ENCODE assay signal across 15 mouse cellular contexts in genomic region chr2:140775448-140776101, GRCm38 (mm10).
DNase-seq lines count a peak whose midpoint lies in the region; ATAC-seq and TF ChIP-seq lines count a peak whose summit lies in the region.
"Had no signal": no experiment of that assay in that cellular context is flagged by ENCODE, and none has a peak within 500 bp of the region (broad histone marks: within the 10 kb centered on the region; RNA-seq: fewer than 3 reads in every experiment).

No protein-coding gene starts in this region.

- peaks cover 22% of the 10 kb centered on the region for H3K4me1 ChIP-seq in liver, postnatal 0 days (ENCODE audit: insufficient read depth)
- H3K4me1 ChIP-seq in intestine, embryonic 16.5 days (ENCODE audit: control insufficient read depth, insufficient read depth, low read length): peaks cover 3% of the 10 kb centered on the region
- no peaks in the 10 kb centered on the region; the same call in 1 of the 2 replicates for H3K4me1 ChIP-seq in lung, embryonic 16.5 days (replicated peaks; ENCODE audit: control insufficient read depth, insufficient read depth, low read length)
- peaks cover 3% of the 10 kb centered on the region; the same call in 1 of the 2 replicates for H3K4me1 ChIP-seq in stomach, embryonic 16.5 days (ENCODE audit: control insufficient read depth, insufficient read depth, low read length)
- H3K4me1 ChIP-seq in forebrain, embryonic 11.5 days (replicated peaks; ENCODE audit: control insufficient read depth, insufficient read depth, low read length): no peaks in the 10 kb centered on the region

- H3K36me3 ChIP-seq in liver, postnatal 0 days (replicated peaks; ENCODE audit: insufficient read depth, low read length): no peaks in the 10 kb centered on the region
- H3K36me3 ChIP-seq in intestine, embryonic 16.5 days (ENCODE audit: control insufficient read depth, insufficient read depth, low read length): no peaks in the 10 kb centered on the region
- no peaks in the 10 kb centered on the region for H3K36me3 ChIP-seq in lung, embryonic 16.5 days (ENCODE audit: control insufficient read depth, insufficient read depth, low read length)
- H3K36me3 ChIP-seq in stomach, embryonic 16.5 days (ENCODE audit: control insufficient read depth, insufficient read depth, low read length): no peaks in the 10 kb centered on the region
- H3K36me3 ChIP-seq in forebrain, embryonic 11.5 days (ENCODE audit: control insufficient read depth, insufficient read depth, low read length): no peaks in the 10 kb centered on the region
- H3K36me3 ChIP-seq: heart, embryonic 13.5 days; limb, embryonic 10.5 days had no signal

- WGBS in liver, postnatal 0 days (ENCODE audit: insufficient replicate concordance): 62% methylated on average over 8 of the region's 8 CpGs
- WGBS in intestine, embryonic 16.5 days: 53% methylated on average over 8 of the region's 8 CpGs
- 34% methylated on average over 8 of the region's 8 CpGs for WGBS in lung, embryonic 16.5 days
- WGBS in stomach, embryonic 16.5 days: 43% methylated on average over 8 of the region's 8 CpGs
- 74% methylated on average over 8 of the region's 8 CpGs for WGBS in forebrain, embryonic 11.5 days

- no peak for ATAC-seq in liver, postnatal 0 days
- ATAC-seq in intestine, embryonic 16.5 days: peak; percentile 68
- peak; percentile 76 for ATAC-seq in lung, embryonic 16.5 days (ENCODE audit: low read depth)
- ATAC-seq in stomach, embryonic 16.5 days (ENCODE audit: insufficient read depth, low FRiP score): peak; percentile 68
- no peak for ATAC-seq in forebrain, embryonic 11.5 days (replicated peaks; ENCODE audit: low FRiP score)
- ATAC-seq: inflammation-experienced regulatory T-cells, adult 6 months had no signal

- no peak for TF ChIP-seq CTCF in liver, postnatal 0 days (IDR thresholded peaks at IDR 0.05; ENCODE audit: low read depth)

- H3K4me2 ChIP-seq in liver, postnatal 0 days (ENCODE audit: low read depth, low read length): no peak overlapping the region
- no peak overlapping the region for H3K4me2 ChIP-seq in intestine, embryonic 16.5 days (ENCODE audit: low read depth, low read length)
- H3K4me2 ChIP-seq in lung, embryonic 16.5 days (ENCODE audit: low read depth, low read length): no peak overlapping the region
- no peak overlapping the region for H3K4me2 ChIP-seq in stomach, embryonic 16.5 days (ENCODE audit: low read depth, low read length)
- no peak overlapping the region for H3K4me2 ChIP-seq in forebrain, embryonic 11.5 days (ENCODE audit: low read depth, low read length, severe bottlenecking)
- H3K4me2 ChIP-seq: heart, embryonic 13.5 days had no signal

- H3K27me3 ChIP-seq in liver, postnatal 0 days (ENCODE audit: insufficient read depth, low read length): no peaks in the 10 kb centered on the region
- no peaks in the 10 kb centered on the region for H3K27me3 ChIP-seq in intestine, embryonic 16.5 days (replicated peaks; ENCODE audit: control insufficient read depth, insufficient read depth, low read length)
- no peaks in the 10 kb centered on the region for H3K27me3 ChIP-seq in lung, embryonic 16.5 days (ENCODE audit: control insufficient read depth, insufficient read depth, low read depth, low read length)
- H3K27me3 ChIP-seq in stomach, embryonic 16.5 days (ENCODE audit: control insufficient read depth, insufficient read depth, low read length): no peaks in the 10 kb centered on the region
- H3K27me3 ChIP-seq in forebrain, embryonic 11.5 days (ENCODE audit: control insufficient read depth, insufficient read depth, low read length): no peaks in the 10 kb centered on the region
- H3K27me3 ChIP-seq: heart, embryonic 13.5 days had no signal

- no peak overlapping the region for H3K9ac ChIP-seq in liver, postnatal 0 days (replicated peaks)
- H3K9ac ChIP-seq in intestine, embryonic 16.5 days (ENCODE audit: low read depth, low read length): no peak overlapping the region
- no peak overlapping the region for H3K9ac ChIP-seq in lung, embryonic 16.5 days (ENCODE audit: low read length)
- H3K9ac ChIP-seq in stomach, embryonic 16.5 days (ENCODE audit: low read length): no peak overlapping the region
- H3K9ac ChIP-seq in forebrain, embryonic 11.5 days (ENCODE audit: low read length): no peak overlapping the region
- H3K9ac ChIP-seq: heart, embryonic 13.5 days had no signal

- no peaks in the 10 kb centered on the region for H3K9me3 ChIP-seq in liver, postnatal 0 days (ENCODE audit: low read length)
- no peaks in the 10 kb centered on the region for H3K9me3 ChIP-seq in intestine, embryonic 16.5 days (ENCODE audit: control insufficient read depth, low read length)
- no peaks in the 10 kb centered on the region for H3K9me3 ChIP-seq in lung, embryonic 16.5 days (ENCODE audit: control insufficient read depth, low read length)
- no peaks in the 10 kb centered on the region for H3K9me3 ChIP-seq in stomach, embryonic 16.5 days (replicated peaks; ENCODE audit: control insufficient read depth, low read length)
- H3K9me3 ChIP-seq in forebrain, embryonic 11.5 days (ENCODE audit: control insufficient read depth, low read length): no peaks in the 10 kb centered on the region
- H3K9me3 ChIP-seq: heart, embryonic 13.5 days; limb, embryonic 10.5 days had no signal

- no peak overlapping the region for H3K4me3 ChIP-seq in liver, postnatal 0 days (ENCODE audit: low read depth, low read length)
- no peak overlapping the region for H3K4me3 ChIP-seq in intestine, embryonic 16.5 days (ENCODE audit: low read length)
- no peak overlapping the region for H3K4me3 ChIP-seq in lung, embryonic 16.5 days (ENCODE audit: low read length)
- no peak overlapping the region for H3K4me3 ChIP-seq in stomach, embryonic 16.5 days (replicated peaks; ENCODE audit: low read length)
- no peak overlapping the region for H3K4me3 ChIP-seq in forebrain, embryonic 11.5 days (ENCODE audit: low read depth, low read length)
- H3K4me3 ChIP-seq: heart, embryonic 13.5 days; limb, embryonic 10.5 days had no signal

- TF ChIP-seq EP300 in liver, postnatal 0 days (IDR thresholded peaks at IDR 0.05; ENCODE audit: low read depth): no peak

- peak; percentile 8 for DNase-seq in liver
- no peak for DNase-seq in liver, postnatal 0 days
- DNase-seq in forebrain, embryonic 11.5 days (ENCODE audit: low spot score): no peak
- no peak for DNase-seq in adrenal gland, adult 18-20 months (ENCODE audit: low spot score in 2 of 2)
- DNase-seq: adrenal gland, adult 8-10 months; cerebellum, postnatal 10 days; kidney, postnatal 4 days; midbrain, embryonic 14.5 days; spleen, adult 18-20 months had no signal

- H3K27ac ChIP-seq in liver, postnatal 0 days (ENCODE audit: low read depth): no peak overlapping the region
- no peak overlapping the region; the same call in 1 of the 2 replicates for H3K27ac ChIP-seq in intestine, embryonic 16.5 days (ENCODE audit: low read length)
- no peak overlapping the region for H3K27ac ChIP-seq in lung, embryonic 16.5 days (ENCODE audit: low read length)
- H3K27ac ChIP-seq in stomach, embryonic 16.5 days (ENCODE audit: low read length): no peak overlapping the region
- no peak overlapping the region for H3K27ac ChIP-seq in forebrain, embryonic 11.5 days (ENCODE audit: low read depth, low read length)
- H3K27ac ChIP-seq: heart, embryonic 13.5 days; limb, embryonic 10.5 days had no signal

Comparison
In these comparisons a context has a peak if more than half of its experiments do, and no peak if none do; other contexts are left out.
1. ATAC-seq: peak in intestine, embryonic 16.5 days (single experiment), lung, embryonic 16.5 days (single experiment) and stomach, embryonic 16.5 days (single experiment); none in liver, postnatal 0 days (single experiment) and forebrain, embryonic 11.5 days (single experiment).